Mouse (Mus musculus) left cerebral cortex, adult 18-20 months (tissue): ENCODE data around the gene Il1b. TPM values are rescaled to one million over a fixed set of nuclear protein-coding genes. Genes with fewer than 3 reads are reported as not detected.

Source experiments
- DNase-seq, 2 experiments: peaks; one replicate each; pipeline ENCODE4 v3.0.0; 2021 to 2022; ENCODE audit warnings: low spot score in 2 of 2, mixed read lengths in 1 of 2
- long read RNA-seq, 2 experiments: library from polyadenylated mRNA; stranded (forward); transcript quantifications; one replicate each; pipeline ENCODE4 v2.0.0; 2021
- total RNA-seq, 2 experiments: library from RNA; stranded (reverse); gene quantifications; 2 replicates each; pipeline ENCODE4 v1.2.3; 2021

Gene Il1b
- under 1 TPM in 1 of 2 experiments, not detected in 1; 0.33 TPM for total RNA-seq
- long read RNA-seq, experiment 1, partial matches to known transcripts, result 1 of 1 reads
- long read RNA-seq, experiment 1, other reads (novel, unspliced or antisense), result 0 of 1 reads
- long read RNA-seq, experiment 2, result 0 reads

DNA sequence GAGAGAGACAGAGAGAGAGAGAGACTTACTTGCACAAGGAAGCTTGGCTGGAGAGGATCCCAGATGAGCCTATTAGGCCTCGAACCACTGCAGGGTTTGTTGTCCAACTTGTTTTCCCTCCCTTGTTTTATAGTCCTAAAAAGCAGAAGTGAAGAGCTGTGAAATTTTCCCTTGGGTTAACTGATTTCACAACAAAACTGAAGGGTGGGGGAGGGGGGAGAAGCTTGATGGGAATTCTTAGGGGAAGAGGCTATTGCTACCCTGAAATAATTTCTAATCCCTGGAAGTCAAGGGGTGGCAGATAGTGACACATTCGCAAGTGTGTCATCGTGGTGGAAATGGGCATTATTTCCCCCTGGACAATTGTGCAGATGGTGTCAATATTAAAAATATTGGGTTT lies at the start of gene Il1b:
Gene Il1b (minus strand): TSS at position 101 of the 400 bp plus-strand sequence.
- no peak for DNase-seq

DNA sequence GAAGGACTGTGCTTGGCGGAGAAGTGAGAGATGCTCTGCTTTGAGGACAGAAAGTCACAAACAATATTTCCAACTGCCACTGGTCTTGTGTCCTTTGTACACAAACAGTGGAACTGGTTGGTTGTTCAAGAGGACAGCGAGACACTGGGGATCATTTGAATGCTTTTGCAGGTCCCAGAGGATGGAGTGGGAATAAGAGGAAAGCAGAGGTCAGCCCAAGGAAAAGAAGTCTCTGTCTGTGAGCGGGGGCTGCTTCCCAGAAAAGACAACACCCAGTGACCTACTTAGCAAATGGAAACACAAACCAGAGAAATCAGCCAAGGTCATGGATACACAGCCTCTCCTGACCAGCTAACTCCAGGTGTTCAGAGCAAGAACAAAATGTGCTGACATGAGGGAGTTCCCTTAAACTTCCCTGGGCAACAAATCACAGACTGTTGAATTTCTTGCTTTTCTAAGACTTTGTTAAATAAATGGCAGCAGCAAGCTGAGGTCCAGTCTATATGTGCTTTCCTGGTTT lies 48.5 kb upstream of the Il1b start:
- DNase-seq, result no peak

DNA sequence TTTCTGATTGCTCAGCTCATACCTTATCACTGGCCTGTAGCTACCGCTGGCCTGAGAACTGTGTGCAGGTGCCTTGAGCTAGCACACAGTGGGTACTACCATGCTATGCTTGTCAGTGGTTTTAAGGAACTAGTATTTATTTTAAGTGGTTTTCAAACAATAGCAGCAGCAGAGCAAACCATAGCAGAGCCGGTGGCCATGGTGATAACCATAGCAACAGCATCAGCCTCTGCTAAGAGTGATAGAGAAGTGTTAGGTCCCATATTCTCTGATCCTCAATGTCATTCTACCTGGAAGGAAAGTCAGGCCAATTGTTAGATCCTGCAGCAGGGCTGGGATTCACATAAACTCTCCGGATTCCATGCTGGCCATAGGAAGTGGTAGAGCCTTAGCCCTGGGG lies 43.7 kb upstream of the Il1b start:
- no peak for DNase-seq

DNA sequence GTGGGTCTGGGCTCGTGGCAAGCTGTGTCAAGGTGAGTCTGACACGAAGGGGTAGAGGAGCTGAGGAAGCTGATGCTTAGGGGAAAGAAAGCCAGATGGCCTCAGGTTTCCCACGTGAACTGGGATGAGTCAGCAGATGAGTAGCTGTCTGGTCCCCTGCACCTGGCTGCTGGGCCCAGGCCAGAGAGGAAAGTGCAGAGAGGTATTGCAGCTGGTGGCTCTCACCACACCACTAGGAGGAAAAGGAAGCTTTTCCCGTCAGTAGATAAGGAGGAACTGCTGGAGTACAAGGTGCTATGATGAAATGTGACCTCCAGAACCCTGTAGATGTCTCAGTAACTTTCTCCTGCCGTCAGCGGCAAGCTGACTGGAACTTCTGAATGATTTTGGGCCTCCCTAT lies 42.5 kb upstream of the Il1b start:
- DNase-seq, result no peak

DNA sequence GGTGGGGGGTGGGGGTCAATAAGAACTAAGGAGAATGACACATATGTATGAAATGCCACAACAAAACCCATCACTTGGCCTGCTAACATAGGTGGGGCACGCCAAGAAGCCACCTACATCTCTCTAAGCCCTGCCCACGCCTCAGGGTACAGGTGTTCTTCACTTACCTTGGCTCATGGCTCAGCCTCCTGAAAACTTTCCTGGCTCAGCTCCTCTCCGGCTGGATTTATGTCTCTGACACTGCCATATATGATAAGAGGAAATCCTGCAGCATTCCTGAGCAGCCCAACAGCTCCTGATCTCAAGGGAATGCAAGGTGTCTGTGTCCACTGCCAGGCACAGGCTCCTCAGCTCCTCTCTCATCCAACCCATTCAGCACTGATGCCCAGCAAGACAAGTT lies 40.7 kb upstream of the Il1b start:
- no peak for DNase-seq

DNA sequence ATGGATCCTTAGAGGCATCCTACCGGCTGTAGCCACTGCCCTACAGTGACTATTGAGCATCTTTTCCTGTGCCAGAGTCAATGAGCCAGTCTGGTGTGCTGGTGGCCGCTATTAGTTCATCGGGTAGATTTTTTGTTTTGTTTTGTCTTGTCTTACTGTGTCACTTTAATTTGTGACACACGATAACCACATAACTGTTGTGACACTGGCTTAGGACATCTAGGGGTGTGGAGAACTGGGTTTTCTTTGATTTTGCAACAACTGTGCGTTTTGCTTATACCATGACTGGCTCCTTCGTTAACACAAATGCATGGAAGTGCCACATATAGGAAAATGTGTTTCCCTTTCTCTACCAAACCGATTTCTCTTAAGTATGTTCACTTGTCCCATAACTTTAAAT lies 39.4 kb upstream of the Il1b start:
- DNase-seq, result no peak

DNA sequence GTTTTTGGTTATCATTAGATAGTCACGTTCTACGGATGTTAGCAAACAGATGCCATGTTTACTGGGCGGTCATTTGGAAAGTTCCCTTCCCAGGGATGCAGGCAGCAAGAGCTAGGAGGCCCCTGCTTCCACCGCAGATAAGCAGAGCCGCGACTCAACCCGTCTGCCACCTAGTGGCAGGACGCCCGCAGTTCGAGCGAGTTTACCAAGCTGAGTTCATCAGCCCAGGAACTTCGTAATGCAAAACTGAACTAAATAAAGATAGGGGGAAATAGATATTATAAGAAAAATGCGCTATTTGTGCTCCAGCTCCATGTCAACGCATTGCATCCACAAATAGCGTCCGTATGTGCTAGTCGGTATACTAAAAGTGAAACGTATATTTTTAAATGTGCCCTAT lies 37.5 kb upstream of the Il1b start:
- peak; percentile 88 to 90 for DNase-seq

DNA sequence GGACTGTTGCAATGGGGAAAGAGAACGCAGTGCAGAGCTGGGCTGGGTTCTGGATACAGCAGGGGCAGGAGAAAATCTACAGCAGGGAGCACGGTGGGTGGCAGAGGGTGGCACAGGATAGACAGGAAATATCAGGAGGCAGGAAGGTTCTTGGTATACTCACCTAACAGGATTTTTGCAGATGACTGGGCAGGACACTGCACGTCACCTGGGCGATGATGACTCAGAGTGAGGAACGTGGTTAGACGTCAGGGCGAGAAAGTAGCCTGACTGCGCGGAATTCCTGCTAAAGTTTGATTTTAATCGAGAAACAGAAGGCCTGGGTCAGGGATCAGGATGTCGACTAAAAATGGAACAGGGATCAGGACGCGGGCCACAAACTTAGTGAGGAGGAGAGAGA lies 36.7 kb upstream of the Il1b start:
- no peak for DNase-seq

DNA sequence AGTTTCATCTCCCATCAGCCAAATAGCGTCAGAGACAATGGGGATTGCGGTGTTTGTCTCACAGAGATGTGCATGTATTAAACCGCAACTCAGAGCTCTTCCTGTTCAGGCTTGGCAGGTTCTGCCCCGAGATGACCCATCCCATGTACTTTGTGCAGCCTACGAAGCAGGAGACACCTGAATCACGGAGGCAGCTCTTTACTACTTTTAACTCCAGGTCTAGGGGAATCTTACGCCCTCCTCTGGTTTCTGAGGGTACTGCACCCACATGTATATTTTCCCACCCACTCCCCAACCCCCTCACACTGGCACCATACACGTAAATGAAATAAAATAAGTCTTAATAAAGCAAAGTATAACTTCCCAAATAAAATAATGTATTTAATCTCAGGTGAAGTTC lies 35.6 kb upstream of the Il1b start:
- DNase-seq, result no peak

DNA sequence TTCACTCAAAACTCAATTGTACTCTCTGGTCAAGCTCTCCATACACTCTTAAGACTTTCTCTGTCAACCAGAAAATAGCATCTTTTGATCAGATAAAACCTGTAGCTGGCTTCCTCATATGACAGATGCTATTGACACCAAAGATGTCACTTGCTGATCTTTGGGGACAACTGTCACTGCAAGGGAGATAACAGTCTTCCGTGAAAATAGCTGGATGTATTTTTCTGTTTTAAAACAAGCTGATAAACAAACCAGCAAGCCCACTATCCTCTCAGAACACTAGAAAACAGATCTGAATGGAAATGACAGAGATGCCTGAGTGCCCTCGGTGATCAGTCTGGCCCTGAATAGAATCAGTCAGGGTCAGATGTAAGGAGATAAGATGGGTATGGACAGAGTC lies 32.8 kb upstream of the Il1b start:
- DNase-seq, result no peak

DNA sequence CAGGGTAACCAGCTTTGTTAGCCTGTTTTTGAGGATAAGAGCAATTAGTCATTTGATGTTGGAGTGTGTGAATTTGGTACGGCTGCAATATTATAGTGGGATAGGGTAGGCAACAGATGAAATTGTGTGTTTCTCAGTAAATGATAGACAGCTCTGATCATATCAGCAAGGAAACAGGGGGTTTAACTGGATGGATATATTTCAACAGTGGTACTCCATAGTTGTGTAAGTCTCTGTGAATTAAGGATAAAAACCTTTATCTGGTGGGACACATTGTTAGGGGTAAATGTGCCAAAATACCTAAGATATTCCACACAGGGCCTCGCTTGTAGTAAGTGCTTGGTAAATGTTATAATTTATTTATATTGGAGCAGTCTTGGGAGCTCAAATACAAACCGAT lies 31.4 kb upstream of the Il1b start:
- DNase-seq, result no peak

DNA sequence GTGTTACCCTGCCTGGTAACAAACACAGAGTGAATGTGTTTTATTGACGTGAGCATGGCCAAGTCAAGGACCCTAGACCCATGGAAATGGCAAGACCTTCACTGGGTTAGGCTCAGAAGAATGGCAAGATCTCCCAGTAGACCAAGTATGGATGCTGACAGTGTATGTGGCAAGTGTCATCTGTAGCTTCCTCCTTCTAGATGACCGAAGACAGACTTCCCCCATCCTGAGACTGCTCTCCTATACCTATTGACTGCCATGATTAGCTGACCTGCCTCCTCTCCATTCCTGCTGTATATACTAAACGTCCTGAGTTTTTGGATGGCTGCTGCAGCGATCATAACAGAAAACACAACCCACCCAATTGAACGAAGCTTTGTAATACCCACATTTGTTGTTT lies 30.9 kb upstream of the Il1b start:
- DNase-seq, result no peak

DNA sequence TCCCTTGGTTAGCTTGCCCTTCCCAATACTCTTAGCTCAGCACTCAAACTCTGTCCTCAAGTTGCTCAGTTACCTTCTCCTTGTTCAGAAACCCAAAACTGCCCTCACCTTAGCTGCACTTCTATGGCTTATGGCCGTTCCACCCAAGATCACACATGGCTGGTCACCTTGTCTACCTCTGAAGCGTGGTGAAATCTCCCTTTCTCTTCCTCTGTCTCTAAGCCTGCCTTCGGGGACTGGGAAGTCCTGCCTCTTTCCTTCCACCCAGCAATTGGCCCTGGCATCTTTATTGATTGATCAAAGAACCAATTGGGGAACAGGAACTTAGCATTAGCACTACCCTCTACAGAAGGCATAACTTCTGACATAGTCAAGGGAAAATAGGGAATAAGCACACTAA lies 27.2 kb upstream of the Il1b start:
- no peak for DNase-seq

DNA sequence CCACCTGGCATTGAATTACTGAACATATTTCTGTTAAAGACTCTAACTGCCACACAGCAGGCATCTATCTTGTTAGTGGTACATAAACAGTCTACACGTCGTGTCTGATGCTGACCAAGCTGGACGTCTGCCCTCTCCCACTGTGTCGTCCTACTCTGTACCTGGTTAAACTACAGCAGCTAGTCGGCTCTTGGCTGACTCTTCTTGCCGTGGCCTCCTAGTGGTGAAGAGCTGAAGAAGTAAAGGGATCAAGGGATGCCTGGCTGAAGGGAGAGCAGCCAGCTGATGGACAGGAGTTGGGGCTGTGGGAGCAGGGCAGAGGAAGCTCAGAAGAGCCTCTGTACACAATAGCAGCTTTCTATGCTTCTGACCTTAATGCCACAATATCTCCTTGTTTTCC lies 22.6 kb upstream of the Il1b start:
- DNase-seq, result no peak

DNA sequence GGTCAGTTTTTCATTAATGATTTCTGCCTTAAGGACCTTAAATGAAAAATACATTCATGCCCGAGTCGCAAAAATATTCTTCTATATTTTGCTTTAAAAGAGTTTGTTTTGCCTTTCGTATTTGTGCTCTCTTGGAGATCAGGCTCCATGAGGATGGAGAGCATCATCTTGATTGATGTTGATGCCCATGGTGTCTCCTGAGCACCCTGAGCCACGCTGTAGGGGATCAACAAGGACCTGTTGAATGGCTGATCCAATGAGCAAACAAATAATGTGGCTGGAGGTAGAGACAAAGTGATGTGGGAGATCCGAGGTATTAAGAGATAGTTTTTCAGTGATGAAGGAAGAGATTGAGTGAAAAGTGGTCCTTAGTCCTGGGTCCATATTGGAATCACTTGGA lies 19.2 kb upstream of the Il1b start:
- DNase-seq, result no peak

DNA sequence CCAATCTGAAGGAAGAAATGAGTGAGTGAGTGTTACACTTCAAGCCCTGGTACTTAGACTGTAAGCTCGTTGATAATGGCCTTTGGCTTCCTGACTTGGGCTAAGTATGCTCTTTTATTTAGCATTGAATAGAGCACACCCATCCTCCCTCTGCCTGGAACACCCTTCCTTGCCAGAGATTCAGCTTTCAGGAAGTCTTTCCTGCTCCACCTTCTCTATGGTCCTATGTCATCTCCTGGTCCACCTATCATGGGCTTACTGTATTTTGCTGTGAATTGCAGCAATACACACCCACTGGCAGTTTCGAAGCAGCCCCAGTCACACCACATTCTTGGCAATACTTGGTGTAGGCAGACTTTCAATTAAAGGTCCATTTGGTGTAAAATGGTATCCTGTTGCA lies 18.4 kb upstream of the Il1b start:
- DNase-seq, result no peak

DNA sequence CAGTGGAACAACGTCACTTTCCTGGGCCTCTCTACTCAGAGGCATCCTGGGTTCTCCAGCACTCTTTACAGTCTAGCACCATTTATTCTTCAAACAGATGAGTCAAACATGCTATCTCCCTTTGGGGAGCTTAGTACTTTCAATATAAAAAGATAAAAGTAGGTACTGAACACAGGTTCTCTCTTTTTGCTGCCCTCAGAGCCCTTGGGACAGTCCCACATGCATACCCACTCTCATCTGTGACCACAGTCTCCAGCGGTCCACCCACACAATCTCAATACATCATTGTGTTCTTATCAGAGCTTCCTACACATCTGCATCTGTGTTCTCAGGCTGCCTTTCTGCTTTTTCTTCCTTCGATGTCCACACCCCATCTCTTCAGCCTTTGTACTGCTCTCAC lies 14.4 kb upstream of the Il1b start:
- DNase-seq, result no peak

DNA sequence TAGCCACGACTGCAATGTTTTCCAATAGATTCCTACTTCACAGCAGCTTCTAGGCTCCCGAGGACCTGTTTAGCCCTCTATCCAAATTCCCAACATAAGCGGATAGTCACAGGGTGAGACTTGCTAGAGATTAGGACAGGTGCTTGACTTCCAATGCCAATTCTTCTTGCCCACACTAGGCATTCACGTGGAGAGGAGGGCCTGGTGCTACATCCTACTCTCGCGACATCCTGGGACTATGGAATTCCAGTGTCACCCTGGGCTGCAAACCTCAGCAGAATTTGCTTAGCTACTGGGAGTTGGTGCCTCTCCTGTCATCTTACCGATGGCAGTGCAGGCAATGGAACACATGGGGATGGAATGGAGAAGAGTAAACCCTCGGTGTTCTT lies 13.3 kb upstream of the Il1b start:
- DNase-seq, result no peak

DNA sequence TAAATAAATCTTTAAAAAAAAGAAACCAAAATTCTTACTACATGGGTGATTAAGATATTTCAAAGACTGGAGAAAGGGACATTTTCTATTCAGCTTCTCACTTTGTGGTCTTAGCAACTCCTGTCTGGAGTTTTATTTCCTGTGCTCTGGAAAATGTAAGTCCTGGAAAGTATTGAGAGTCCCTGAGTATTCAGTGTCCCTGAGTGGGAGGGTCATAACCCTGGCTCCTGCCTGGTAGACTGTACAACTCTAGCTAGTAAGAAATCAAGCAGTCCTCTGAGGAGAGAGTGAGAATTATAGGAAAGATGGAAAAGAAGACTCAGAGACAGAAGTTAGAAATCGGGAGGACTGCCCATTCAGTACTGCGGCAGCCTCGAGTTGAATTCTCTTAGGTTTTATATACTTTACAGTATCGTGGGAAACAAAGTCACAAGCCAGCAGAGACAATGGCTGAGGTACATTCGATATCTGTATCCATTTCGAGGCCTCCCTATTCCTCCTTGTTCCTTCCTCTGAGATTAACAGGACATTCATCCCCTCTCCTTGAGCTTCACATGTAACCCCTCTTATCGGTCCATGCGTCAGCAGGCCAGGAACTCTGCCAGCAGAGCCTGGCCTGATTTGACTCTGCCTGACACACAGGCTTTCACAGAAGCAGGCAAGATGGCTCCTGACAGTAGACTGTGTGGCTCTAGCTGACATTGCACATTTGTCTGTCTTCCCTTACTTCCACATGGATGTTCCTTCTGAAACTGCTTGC lies 12.8 kb upstream of the Il1b start:
- no peak for DNase-seq

DNA sequence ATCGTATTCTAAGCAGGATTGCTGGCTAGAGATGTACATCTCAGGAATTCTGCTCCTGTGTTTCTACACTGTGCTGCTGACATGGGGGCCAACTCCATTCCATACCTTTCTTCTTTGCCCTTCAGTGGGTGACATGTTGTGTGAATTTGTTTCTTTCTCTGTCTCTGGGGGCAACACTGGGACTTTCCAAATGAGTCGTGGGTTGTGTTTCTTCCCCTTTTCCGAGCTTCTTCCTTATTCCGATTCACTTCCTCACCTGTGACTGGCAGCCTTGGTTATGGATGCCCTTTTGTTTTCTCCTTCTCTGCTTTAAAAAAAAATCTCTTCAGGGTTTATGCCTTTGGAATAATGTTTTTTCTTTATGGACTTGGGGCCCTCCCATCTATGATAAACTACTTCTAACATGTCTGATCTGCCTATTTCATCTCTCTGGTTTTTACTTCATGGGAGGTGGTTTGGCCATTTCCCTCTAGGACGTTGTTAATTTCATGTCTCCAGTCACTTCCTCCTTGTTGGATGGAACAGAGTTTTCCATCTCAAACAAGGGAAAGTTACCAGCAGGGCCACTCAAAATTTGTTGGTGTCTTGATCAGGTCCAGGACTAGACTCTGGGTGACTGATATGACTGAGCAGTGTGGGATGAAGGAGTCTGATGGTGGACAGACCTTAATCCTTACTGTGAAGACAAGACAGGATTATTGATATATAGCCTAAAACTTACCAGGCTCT lies 10.0 kb upstream of the Il1b start:
- no peak for DNase-seq

DNA sequence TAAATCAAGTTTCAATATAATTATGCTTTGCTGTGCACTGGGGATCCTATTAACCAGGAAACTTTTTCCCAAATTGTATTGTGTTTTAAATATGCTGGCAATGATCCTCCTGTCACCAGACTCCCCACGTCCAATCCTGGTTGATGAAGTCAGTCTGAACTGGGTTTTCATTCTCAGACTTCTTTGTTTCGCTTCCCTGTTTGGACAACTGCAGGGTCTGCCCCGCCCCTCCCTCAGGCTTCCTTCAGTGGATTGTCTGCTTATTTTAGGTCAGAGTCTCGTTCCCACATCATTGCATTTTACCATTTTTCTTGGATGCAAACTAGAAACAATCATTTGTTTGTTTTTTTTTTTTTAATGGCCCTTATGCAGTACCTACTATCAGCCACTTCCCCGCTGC lies 9.3 kb upstream of the Il1b start:
- no peak for DNase-seq

DNA sequence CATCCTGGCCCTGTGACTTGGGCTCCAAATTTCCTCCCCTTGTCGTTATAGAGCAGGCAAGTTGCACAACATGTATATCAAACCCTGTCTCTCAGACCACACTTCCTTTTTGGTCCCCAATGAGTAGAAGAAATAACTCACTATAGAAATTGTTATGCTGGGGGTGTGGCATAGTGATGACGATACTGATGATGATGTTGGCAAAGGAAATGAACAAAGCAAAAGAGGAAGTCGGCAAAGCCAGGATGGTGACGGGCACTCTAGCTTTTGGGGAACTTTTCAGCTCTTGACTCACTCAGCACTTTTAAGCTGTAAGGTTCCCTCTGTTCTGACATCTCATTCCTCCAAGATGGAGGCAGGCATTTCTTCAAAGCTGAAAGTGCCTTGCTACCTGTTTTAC lies 2.4 kb upstream of the Il1b start:
- DNase-seq, result no peak

DNA sequence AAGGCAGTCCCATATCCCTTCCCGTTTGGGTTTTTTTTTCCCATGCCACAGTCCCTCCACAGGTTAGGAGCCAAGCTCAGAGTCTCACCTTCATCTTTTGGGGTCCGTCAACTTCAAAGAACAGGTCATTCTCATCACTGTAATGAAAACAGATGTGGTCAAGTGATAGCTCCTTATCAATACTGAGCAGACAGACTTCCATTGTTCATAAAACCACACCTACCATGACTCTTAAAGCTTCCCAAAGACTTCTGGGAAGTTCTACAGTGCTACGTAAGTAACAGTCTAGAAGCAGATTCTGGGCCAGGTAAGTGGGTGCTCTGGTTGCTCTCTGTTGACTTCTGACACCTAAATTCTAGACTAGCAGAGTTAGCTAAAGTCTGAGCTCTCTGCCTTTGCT lies 1.3 kb downstream of the Il1b start:
- no peak for DNase-seq
